Mouse (Mus musculus): ENCODE results near the gene Dctn3. TPM values are rescaled to one million over a fixed set of nuclear protein-coding genes. Genes with fewer than 3 reads are reported as not detected.
"Not testable (repeated sequence)": the region's sequence is repeated elsewhere in the genome, so short reads cannot be mapped to it uniquely, and the experiment has no call there.

Gene Dctn3
- polyA plus RNA-seq (2012; fragmentation: generic; extraction: Trizol): 155 TPM

GRCm38 (mm10) chr4:41722918-41723351, at the start of gene Dctn3:
Dctn3 (minus strand) TSS chr4:41723170.
- peaks cover 31% of the 10 kb centered on the region for H3K27me3 ChIP-seq (ENCODE audit: control insufficient read depth, insufficient read depth, insufficient read length)
- H3K4me3 ChIP-seq: peak within 1 kb of the TSS; percentile 51
- peaks cover 6% of the 10 kb centered on the region for H3K79me2 ChIP-seq (ENCODE audit: control insufficient read depth, insufficient read depth)
- TF ChIP-seq TCF3 (IDR thresholded peaks at IDR 0.05; ENCODE audit: insufficient read length, low read depth) (no peak), POLR2A (IDR thresholded peaks at IDR 0.05; ENCODE audit: insufficient read length, low read depth) (peak; percentile 90), REST (IDR thresholded peaks at IDR 0.05; ENCODE audit: insufficient read depth, insufficient read length) (no peak), MAX (IDR thresholded peaks at IDR 0.05; ENCODE audit: low read depth) (no peak), POLR2AphosphoS2 (IDR thresholded peaks at IDR 0.05; ENCODE audit: insufficient read length, low read depth) (peak; percentile 86)
- peaks cover 5% of the 10 kb centered on the region for H3K36me3 ChIP-seq (ENCODE audit: control insufficient read depth, insufficient read depth)
- H3ac ChIP-seq (ENCODE audit: control insufficient read depth, insufficient read length): peak within 1 kb of the TSS; percentile 28
- H3K4me2 ChIP-seq (ENCODE audit: low read depth): peak within 1 kb of the TSS; percentile 82

GRCm38 (mm10) chr4:41767301-41767700, 44.3 kb upstream of the Dctn3 start:
- H3K36me3 ChIP-seq (ENCODE audit: control insufficient read depth, insufficient read depth); H3K79me2 ChIP-seq (ENCODE audit: control insufficient read depth, insufficient read depth); H3K4me3 ChIP-seq; H3K4me2 ChIP-seq (ENCODE audit: low read depth); H3ac ChIP-seq (ENCODE audit: control insufficient read depth, insufficient read length): not testable (repeated sequence)
- peaks cover 26% of the 10 kb centered on the region for H3K27me3 ChIP-seq (ENCODE audit: control insufficient read depth, insufficient read depth, insufficient read length)

- not testable (repeated sequence) for H3K79me2 ChIP-seq (ENCODE audit: control insufficient read depth, insufficient read depth); H3ac ChIP-seq (ENCODE audit: control insufficient read depth, insufficient read length); H3K4me3 ChIP-seq; H3K4me2 ChIP-seq (ENCODE audit: low read depth); H3K36me3 ChIP-seq (ENCODE audit: control insufficient read depth, insufficient read depth)
- peaks cover 24% of the 10 kb centered on the region for H3K27me3 ChIP-seq (ENCODE audit: control insufficient read depth, insufficient read depth, insufficient read length)
These were observed 40.2 kb upstream of the Dctn3 start for GRCm38 (mm10) chr4:41763176-41763575.

GRCm38 (mm10) chr4:41762688-41763114, 39.7 kb upstream of the Dctn3 start:
- H3K36me3 ChIP-seq (ENCODE audit: control insufficient read depth, insufficient read depth); H3K4me2 ChIP-seq (ENCODE audit: low read depth); H3ac ChIP-seq (ENCODE audit: control insufficient read depth, insufficient read length); H3K79me2 ChIP-seq (ENCODE audit: control insufficient read depth, insufficient read depth); H3K4me3 ChIP-seq: not testable (repeated sequence)
- peaks cover 19% of the 10 kb centered on the region for H3K27me3 ChIP-seq (ENCODE audit: control insufficient read depth, insufficient read depth, insufficient read length)

- no peak for TF ChIP-seq MYOD1 (IDR thresholded peaks at IDR 0.05; ENCODE audit: control insufficient read depth in 1 of 3, insufficient read length in 2 of 3, low read depth in 2 of 3)
- no peak for TF ChIP-seq MYOG (IDR thresholded peaks at IDR 0.05; ENCODE audit: control insufficient read depth in 1 of 3, insufficient read depth in 1 of 3, insufficient read length in 2 of 3, low read depth in 2 of 3)
- no peak for TF ChIP-seq E2F4 (IDR thresholded peaks at IDR 0.05; ENCODE audit: insufficient read depth)
- TF ChIP-seq USF1 (IDR thresholded peaks at IDR 0.05; ENCODE audit: low read depth): no peak
- TF ChIP-seq REST (IDR thresholded peaks at IDR 0.05; ENCODE audit: insufficient read depth, insufficient read length): no peak
- TF ChIP-seq POLR2A (IDR thresholded peaks at IDR 0.05; ENCODE audit: insufficient read length, low read depth): no peak
- no peak for TF ChIP-seq TCF12 (IDR thresholded peaks at IDR 0.05; ENCODE audit: insufficient read depth, poor library complexity, severe bottlenecking)
- H3ac ChIP-seq (ENCODE audit: control insufficient read depth, insufficient read length): no peak overlapping the region
- peaks cover 19% of the 10 kb centered on the region for H3K27me3 ChIP-seq (ENCODE audit: control insufficient read depth, insufficient read depth, insufficient read length)
- no peaks in the 10 kb centered on the region for H3K79me2 ChIP-seq (ENCODE audit: control insufficient read depth, insufficient read depth)
- H3K4me2 ChIP-seq (ENCODE audit: low read depth): no peak overlapping the region
- no peaks in the 10 kb centered on the region for H3K36me3 ChIP-seq (ENCODE audit: control insufficient read depth, insufficient read depth)
- H3K4me3 ChIP-seq: no peak overlapping the region
These were observed 39.2 kb upstream of the Dctn3 start for GRCm38 (mm10) chr4:41762099-41762687.

- TF ChIP-seq MYOD1 (IDR thresholded peaks at IDR 0.05; ENCODE audit: control insufficient read depth in 1 of 3, insufficient read length in 2 of 3, low read depth in 2 of 3) (no peak), SRF (IDR thresholded peaks at IDR 0.05; ENCODE audit: control insufficient read depth, insufficient read length, low read depth) (no peak), TCF3 (IDR thresholded peaks at IDR 0.05; ENCODE audit: insufficient read length, low read depth) (no peak), TCF12 (IDR thresholded peaks at IDR 0.05; ENCODE audit: insufficient read depth, poor library complexity, severe bottlenecking) (no peak), USF1 (IDR thresholded peaks at IDR 0.05; ENCODE audit: low read depth) (no peak), E2F4 (IDR thresholded peaks at IDR 0.05; ENCODE audit: insufficient read depth) (no peak), POLR2AphosphoS2 (IDR thresholded peaks at IDR 0.05; ENCODE audit: insufficient read length, low read depth) (no peak), REST (IDR thresholded peaks at IDR 0.05; ENCODE audit: insufficient read depth, insufficient read length) (no peak), POLR2A (IDR thresholded peaks at IDR 0.05; ENCODE audit: insufficient read length, low read depth) (no peak), CEBPB (IDR thresholded peaks at IDR 0.05; ENCODE audit: insufficient read depth, poor library complexity, severe bottlenecking) (no peak), MAX (IDR thresholded peaks at IDR 0.05; ENCODE audit: low read depth) (no peak), MYOG (IDR thresholded peaks at IDR 0.05; ENCODE audit: control insufficient read depth in 1 of 3, insufficient read depth in 1 of 3, insufficient read length in 2 of 3, low read depth in 2 of 3) (no peak)
- no peak overlapping the region for H3K4me3 ChIP-seq
- no peaks in the 10 kb centered on the region for H3K79me2 ChIP-seq (ENCODE audit: control insufficient read depth, insufficient read depth)
- no peak overlapping the region for H3ac ChIP-seq (ENCODE audit: control insufficient read depth, insufficient read length)
- no peaks in the 10 kb centered on the region for H3K36me3 ChIP-seq (ENCODE audit: control insufficient read depth, insufficient read depth)
- no peak overlapping the region for H3K4me2 ChIP-seq (ENCODE audit: low read depth)
- peaks cover 19% of the 10 kb centered on the region for H3K27me3 ChIP-seq (ENCODE audit: control insufficient read depth, insufficient read depth, insufficient read length)
These were observed 38.7 kb upstream of the Dctn3 start for GRCm38 (mm10) chr4:41761680-41762079.
